Mouse (Mus musculus) myocyte (in vitro differentiated cells): ENCODE measurements at regions not wholly inside any gene's neighbourhood (a gene's known extent, or its start where the extent isn't known, plus 50 kb on each side); places are given as distances from the start of the nearest gene placed in this dataset.

Source experiments
- H3K27me3 ChIP-seq: one replicate; pipeline ENCODE4 v1.6.1; 2011; ENCODE audit not compliant: control insufficient read depth, insufficient read depth, insufficient read length
- H3K36me3 ChIP-seq: one replicate; pipeline ENCODE4 v1.6.1; 2011; ENCODE audit not compliant: control insufficient read depth, insufficient read depth
- H3K4me2 ChIP-seq: one replicate; pipeline ENCODE4 v1.6.1; 2011; ENCODE audit warnings: low read depth, control low read depth
- H3K4me3 ChIP-seq: one replicate; pipeline ENCODE4 v1.5.1; 2011; ENCODE audit warnings: mild to moderate bottlenecking, control low read depth, moderate library complexity
- H3K79me2 ChIP-seq: one replicate; pipeline ENCODE4 v1.6.1; 2011; ENCODE audit not compliant: control insufficient read depth, insufficient read depth
- H3ac ChIP-seq: one replicate; pipeline ENCODE4 v1.6.1; 2011; ENCODE audit not compliant: control insufficient read depth, insufficient read length
- CEBPB ChIP-seq: IDR thresholded peaks from 2 replicates; pipeline ENCODE4 v1.6.1; 2011; ENCODE audit warnings: mild to moderate bottlenecking, moderate library complexity; ENCODE audit not compliant: poor library complexity, insufficient read depth, severe bottlenecking
- E2F4 ChIP-seq: IDR thresholded peaks from one replicate; pipeline ENCODE4 v1.6.1; 2011; ENCODE audit warnings: mild to moderate bottlenecking, control low read depth, moderate library complexity; ENCODE audit not compliant: insufficient read depth
- MAX ChIP-seq: IDR thresholded peaks from one replicate; pipeline ENCODE4 v1.6.1; 2011; ENCODE audit warnings: low read depth, mild to moderate bottlenecking, control low read depth
- MYOD1 ChIP-seq, 3 experiments: IDR thresholded peaks; one replicate each; pipeline ENCODE4 v1.6.1; 2011; ENCODE audit warnings: control low read depth in 2 of 3, low read depth in 2 of 3, mild to moderate bottlenecking in 2 of 3, moderate library complexity in 1 of 3; ENCODE audit not compliant: insufficient read length in 2 of 3, control insufficient read depth in 1 of 3
- MYOG ChIP-seq, 3 experiments: IDR thresholded peaks; one replicate each; pipeline ENCODE4 v1.6.1; 2011; ENCODE audit warnings: control low read depth in 2 of 3, low read depth in 2 of 3, mild to moderate bottlenecking in 2 of 3; ENCODE audit not compliant: insufficient read length in 2 of 3, control insufficient read depth in 1 of 3, insufficient read depth in 1 of 3
- POLR2A ChIP-seq: IDR thresholded peaks from one replicate; pipeline ENCODE4 v1.6.1; 2011; ENCODE audit warnings: low read depth, mild to moderate bottlenecking, control low read depth, moderate library complexity; ENCODE audit not compliant: insufficient read length
- REST ChIP-seq: IDR thresholded peaks from one replicate; pipeline ENCODE4 v1.6.1; 2011; ENCODE audit warnings: mild to moderate bottlenecking, control low read depth, moderate library complexity; ENCODE audit not compliant: insufficient read depth, insufficient read length
- SRF ChIP-seq: IDR thresholded peaks from one replicate; pipeline ENCODE4 v1.6.1; 2011; ENCODE audit warnings: low read depth; ENCODE audit not compliant: control insufficient read depth, insufficient read length
- TCF12 ChIP-seq: IDR thresholded peaks from one replicate; pipeline ENCODE4 v1.6.1; 2011; ENCODE audit warnings: mild to moderate bottlenecking, control low read depth; ENCODE audit not compliant: poor library complexity, insufficient read depth, severe bottlenecking
- TCF3 ChIP-seq: IDR thresholded peaks from one replicate; pipeline ENCODE4 v1.6.1; 2011; ENCODE audit warnings: low read depth, control low read depth; ENCODE audit not compliant: insufficient read length
- USF1 ChIP-seq: IDR thresholded peaks from one replicate; pipeline ENCODE4 v1.6.1; 2011; ENCODE audit warnings: low read depth, mild to moderate bottlenecking, control low read depth, moderate library complexity

GRCm38 (mm10) chr4:33736061-33736701 lies 188.2 kb upstream of the Cnr1 start:
- no peaks in the 10 kb centered on the region for H3K36me3 ChIP-seq
- TF ChIP-seq CEBPB = 0 out of 2 replicates have a peak, but pooled peaks have one; percentile 2
- no peak for TF ChIP-seq E2F4
- no peaks in the 10 kb centered on the region for H3K79me2 ChIP-seq
- H3ac ChIP-seq = no peak overlapping the region
- H3K27me3 ChIP-seq = no peaks in the 10 kb centered on the region
- H3K4me2 ChIP-seq = peak overlapping the region; percentile 34
- no peak overlapping the region for H3K4me3 ChIP-seq

DNA sequence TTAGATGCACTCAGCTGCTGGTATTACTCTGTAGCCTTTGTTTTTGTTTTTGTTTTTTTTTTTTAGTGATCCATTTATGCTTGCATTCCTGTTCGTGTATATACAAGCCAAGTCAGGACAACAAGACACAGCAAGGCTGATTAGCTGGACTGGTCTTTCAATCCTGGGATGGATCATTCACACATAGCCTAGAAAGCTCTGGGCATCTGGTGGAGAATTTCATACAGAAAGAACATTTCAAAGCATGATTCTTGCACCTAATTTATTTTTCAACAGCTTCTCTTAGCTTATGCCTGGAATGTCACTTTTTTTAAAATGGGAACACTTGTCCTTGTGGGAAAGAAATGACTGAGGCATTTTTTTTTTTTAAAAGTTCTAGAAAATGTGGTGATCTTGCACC lies 187.1 kb upstream of the Cnr1 start:
- no peak overlapping the region for H3ac ChIP-seq
- H3K4me2 ChIP-seq = peak overlapping the region; percentile 14
- TF ChIP-seq TCF12 (no peak), MAX (no peak), REST (no peak), TCF3 (no peak), CEBPB (no peak), MYOD1 (IDR thresholded peaks at IDR 0.05; ENCODE audit: control insufficient read depth in 1 of 3, insufficient read length in 2 of 3, low read depth in 2 of 3) (no peak)
- H3K36me3 ChIP-seq = no peaks in the 10 kb centered on the region
- H3K27me3 ChIP-seq = no peaks in the 10 kb centered on the region
- H3K4me3 ChIP-seq = no peak overlapping the region
- no peaks in the 10 kb centered on the region for H3K79me2 ChIP-seq

DNA sequence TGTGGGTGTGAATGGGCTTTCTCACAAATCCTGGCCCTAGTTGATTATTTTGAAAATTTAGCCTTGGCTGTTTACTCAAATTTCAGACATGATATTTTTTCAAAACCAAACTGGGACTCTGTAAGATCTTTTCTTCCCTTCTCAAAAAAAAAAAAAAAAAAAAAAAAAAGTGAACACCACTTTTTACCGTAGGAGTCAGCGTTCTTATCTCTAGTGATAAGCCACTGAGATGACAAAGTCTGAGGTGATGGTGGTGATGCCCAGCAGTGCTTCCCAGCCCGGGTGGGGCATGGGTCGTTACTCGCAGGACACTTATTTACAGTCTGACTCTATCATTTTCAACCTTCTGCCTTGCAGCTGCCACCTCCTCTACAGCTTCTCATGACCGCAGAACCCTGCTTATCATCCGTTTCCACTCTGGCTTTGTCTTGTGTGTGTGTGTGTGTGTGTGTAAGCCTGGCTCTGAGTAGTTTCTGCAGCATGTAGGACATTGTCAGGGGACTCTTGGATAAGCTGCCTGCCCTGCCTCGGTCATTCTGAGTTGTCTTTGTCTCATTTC lies 186.5 kb upstream of the Cnr1 start:
- no peak overlapping the region for H3K4me3 ChIP-seq
- H3K79me2 ChIP-seq = no peaks in the 10 kb centered on the region
- H3ac ChIP-seq = no peak overlapping the region
- TF ChIP-seq CEBPB = no peak
- TF ChIP-seq MYOG (IDR thresholded peaks at IDR 0.05; ENCODE audit: control insufficient read depth in 1 of 3, insufficient read depth in 1 of 3, insufficient read length in 2 of 3, low read depth in 2 of 3) = peak in 2 of 3 experiments; percentile 71 to 79
- TF ChIP-seq REST = no peak
- TF ChIP-seq MYOD1 (IDR thresholded peaks at IDR 0.05; ENCODE audit: control insufficient read depth in 1 of 3, insufficient read length in 2 of 3, low read depth in 2 of 3) = peak in 2 of 3 experiments; percentile 75 to 82
- TF ChIP-seq E2F4 = no peak
- H3K4me2 ChIP-seq = peak overlapping the region; percentile 14
- H3K36me3 ChIP-seq = no peaks in the 10 kb centered on the region
- H3K27me3 ChIP-seq = no peaks in the 10 kb centered on the region

DNA sequence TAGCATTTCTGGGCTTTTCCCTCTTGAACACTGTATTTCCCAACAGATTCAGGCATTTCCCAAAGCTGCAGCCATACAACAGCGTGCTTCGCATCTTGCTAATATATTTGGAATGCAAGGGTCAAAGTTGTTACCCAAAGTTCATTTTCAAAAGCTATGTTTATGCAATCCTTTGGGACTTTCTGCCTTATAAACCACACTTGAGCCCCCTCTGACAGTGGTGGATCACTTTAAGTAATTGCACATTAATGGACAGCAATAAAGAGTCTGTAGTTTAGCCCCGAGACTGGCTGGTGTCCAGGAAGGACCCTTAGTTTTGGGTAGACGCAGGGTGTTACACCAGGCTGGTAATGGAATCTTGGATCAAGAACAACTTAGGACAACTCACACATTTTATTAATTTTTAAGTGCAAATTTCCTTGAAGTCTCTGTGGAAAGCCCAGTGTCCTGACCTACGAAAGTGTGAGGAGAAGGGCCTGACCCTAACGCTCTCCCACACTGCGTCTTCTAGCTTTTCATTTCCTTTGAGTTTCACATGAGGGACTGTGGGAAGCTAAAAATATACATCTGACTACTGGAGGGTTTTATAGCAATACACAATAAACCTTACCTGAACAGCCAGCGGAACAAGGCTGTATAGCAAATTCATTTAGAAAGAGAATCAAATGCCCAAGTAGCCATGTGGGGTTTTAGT lies 185.0 kb upstream of the Cnr1 start:
- TF ChIP-seq CEBPB (peak; percentile 27; the same call in 1 of the 2 replicates), SRF (no peak)
- Histone ChIP-seq H3K4me2 (no peak overlapping the region), H3K36me3 (no peaks in the 10 kb centered on the region), H3ac (no peak overlapping the region), H3K27me3 (no peaks in the 10 kb centered on the region), H3K79me2 (no peaks in the 10 kb centered on the region), H3K4me3 (no peak overlapping the region)

DNA sequence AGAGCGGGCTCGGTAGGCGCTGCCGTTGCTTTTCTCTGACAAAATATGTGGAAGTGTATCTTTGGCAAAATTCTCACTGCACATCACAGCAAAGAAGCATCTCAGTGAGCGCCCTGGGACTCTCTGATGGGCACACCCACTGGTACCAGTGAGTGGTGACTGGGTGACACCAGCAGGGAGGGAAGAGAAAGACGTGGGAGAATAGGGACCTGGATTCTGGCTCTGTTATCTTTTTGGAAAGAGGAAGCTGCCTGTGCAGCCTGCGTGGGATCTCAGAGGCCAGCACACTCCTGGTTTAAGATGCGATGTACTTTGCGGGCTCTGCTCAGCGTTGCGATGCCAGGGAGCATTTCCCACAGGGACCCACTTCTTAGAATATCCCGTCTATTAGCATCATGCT lies 183.4 kb upstream of the Cnr1 start:
- Histone ChIP-seq H3ac (no peak overlapping the region), H3K36me3 (no peaks in the 10 kb centered on the region), H3K79me2 (no peaks in the 10 kb centered on the region), H3K4me2 (no peak overlapping the region), H3K27me3 (no peaks in the 10 kb centered on the region), H3K4me3 (no peak overlapping the region)
- TF ChIP-seq TCF3 = no peak
- no peak for TF ChIP-seq SRF
- no peak for TF ChIP-seq MAX
- no peak for TF ChIP-seq TCF12
- TF ChIP-seq POLR2A = no peak
- no peak for TF ChIP-seq USF1

DNA sequence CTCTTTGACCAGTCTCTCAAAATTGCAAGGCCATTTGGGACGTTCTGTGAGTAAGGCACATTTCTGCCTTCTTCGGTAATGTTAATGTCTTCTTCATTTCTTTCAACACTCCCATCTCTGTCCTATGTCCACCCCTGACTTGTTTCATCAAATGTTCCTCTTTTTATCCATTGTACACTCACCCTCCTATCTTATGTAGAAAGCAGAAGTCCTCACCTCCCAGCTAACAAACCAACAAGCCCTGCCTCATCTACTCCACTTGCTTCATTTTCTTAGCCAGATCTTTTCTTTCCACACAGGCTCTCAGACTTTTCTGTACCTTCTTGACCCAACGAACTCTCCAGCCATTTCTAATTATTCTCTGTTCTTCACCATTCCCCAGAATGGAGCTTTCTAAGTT lies 179.2 kb upstream of the Cnr1 start:
- no peak for TF ChIP-seq POLR2A
- TF ChIP-seq TCF12 = no peak
- TF ChIP-seq REST = no peak
- H3K27me3 ChIP-seq = no peaks in the 10 kb centered on the region
- no peaks in the 10 kb centered on the region for H3K36me3 ChIP-seq
- no peak overlapping the region for H3ac ChIP-seq
- H3K79me2 ChIP-seq = no peaks in the 10 kb centered on the region
- no peak overlapping the region for H3K4me3 ChIP-seq
- no peak overlapping the region for H3K4me2 ChIP-seq
